Mouse (Mus musculus) heart, adult 2 months (tissue): ENCODE results near the gene Cygb. TPM values are rescaled to one million over a fixed set of nuclear protein-coding genes. Genes with fewer than 3 reads are reported as not detected.

ENCODE experiments used
- DNase-seq, 2 experiments: peaks; one replicate each; pipeline ENCODE4 v3.0.0; 2021
- H3K27ac ChIP-seq: fragments of 200-600 bp; 2 replicates; pipeline ENCODE4 v1.8.1; 2022
- H3K27me3 ChIP-seq: fragments of 200-500 bp; 2 replicates; pipeline ENCODE4 v1.6.1; 2012; ENCODE audit warnings: mild to moderate bottlenecking, low read length, inconsistent platforms, mixed read lengths; ENCODE audit not compliant: control insufficient read depth, insufficient read depth
- H3K36me3 ChIP-seq: fragments of 200-500 bp; 2 replicates; pipeline ENCODE4 v1.6.1; 2012; ENCODE audit warnings: low read length, inconsistent platforms; ENCODE audit not compliant: control insufficient read depth, insufficient read depth
- H3K4me1 ChIP-seq: fragments of 200-500 bp; 2 replicates; pipeline ENCODE4 v1.6.1; 2011; ENCODE audit warnings: low read length; ENCODE audit not compliant: control insufficient read depth, insufficient read depth
- H3K4me3 ChIP-seq: fragments of 200-600 bp; 2 replicates; pipeline ENCODE4 v1.8.1; 2022
- H3K79me2 ChIP-seq: fragments of 200-500 bp; replicated peaks from 2 replicates; pipeline ENCODE4 v1.6.1; 2012; ENCODE audit warnings: mild to moderate bottlenecking, inconsistent platforms, low read length, moderate library complexity, mixed read lengths; ENCODE audit not compliant: control insufficient read depth, insufficient read depth
- H3K9ac ChIP-seq: fragments of 200-500 bp; 2 replicates; pipeline ENCODE4 v1.6.1; 2012; ENCODE audit warnings: low read depth, mild to moderate bottlenecking, control low read depth, inconsistent platforms, low read length, mixed read lengths
- CTCF ChIP-seq: fragments of 200-600 bp; IDR thresholded peaks from 2 replicates; pipeline ENCODE4 v1.8.1; 2022; ENCODE audit warnings: antibody characterized with exemption, mild to moderate bottlenecking, moderate library complexity
- EP300 ChIP-seq: fragments of 200-500 bp; IDR thresholded peaks from 2 replicates; pipeline ENCODE4 v1.6.1; 2011; ENCODE audit warnings: low read depth, low read length, control low read depth; ENCODE audit not compliant: insufficient read depth
- POLR2A ChIP-seq: fragments of 200-500 bp; IDR thresholded peaks from 2 replicates; pipeline ENCODE4 v1.6.1; 2011; ENCODE audit warnings: mild to moderate bottlenecking, low read depth, low read length, control low read depth; ENCODE audit not compliant: insufficient read depth
- WGBS: fragments of 180-500 bp; shearing (Covaris S2); methylation state at CpG from one replicate; pipeline ENCODE4 v1.1.7; 2018; 5-methylcytosine and 5-hydroxymethylcytosine counted together
- intact Hi-C: fragments of 180-260 bp; cut with DNase I; formaldehyde crosslinking; loops from one replicate; pipeline ENCODE4 v1.15.1; 2025
- polyA plus RNA-seq: library from polyadenylated mRNA; depleted of rRNA; stranded (reverse); fragments of >200 nt; gene quantifications from 2 replicates; pipeline ENCODE4 v1.2.3, GENCODE M21; 2012
- total RNA-seq, 2 experiments: library from RNA; stranded (reverse); gene quantifications; 2 replicates each; pipeline ENCODE4 v1.2.3; 2021

Gene Cygb
- total and polyA plus RNA-seq, 3 experiments, result 42.5 to 55.0 (median 50.3) TPM

DNA sequence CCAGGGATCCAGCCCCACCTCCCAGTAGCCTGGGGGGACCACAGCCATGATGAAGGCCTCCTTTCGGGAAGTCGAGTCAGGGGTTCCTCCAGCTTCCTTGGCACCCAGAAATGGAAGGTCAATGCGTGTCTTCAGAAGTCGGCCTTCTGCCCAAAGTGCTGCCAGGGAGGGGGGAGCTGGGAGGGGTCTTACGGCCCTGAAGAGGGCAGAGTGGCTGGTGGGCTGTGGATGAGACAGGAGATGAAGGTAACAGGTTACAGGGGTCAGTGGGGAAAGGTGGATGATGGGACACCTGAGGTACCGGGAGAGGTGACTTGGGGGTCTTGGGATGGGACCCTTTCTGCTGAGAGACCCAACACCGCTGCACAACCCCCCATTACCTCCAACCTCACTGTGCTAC lies 7.3 kb downstream of the Cygb start:
- H3K9ac ChIP-seq, result no peak overlapping the region
- H3K4me1 ChIP-seq, result peaks cover 7% of the 10 kb centered on the region
- WGBS, result 89% methylated on average over 7 of the region's 7 CpGs
- no peaks in the 10 kb centered on the region for H3K36me3 ChIP-seq
- intact Hi-C loops, result no loop called here
- no peak for TF ChIP-seq POLR2A
- no peak for TF ChIP-seq EP300
- no peak for TF ChIP-seq CTCF
- H3K27ac ChIP-seq, result peak overlapping the region; percentile 82
- peak in 1 of 2 experiments; percentile 9 for DNase-seq
- no peaks in the 10 kb centered on the region for H3K27me3 ChIP-seq
- H3K79me2 ChIP-seq, result no peaks in the 10 kb centered on the region
- H3K4me3 ChIP-seq, result no peak overlapping the region

DNA sequence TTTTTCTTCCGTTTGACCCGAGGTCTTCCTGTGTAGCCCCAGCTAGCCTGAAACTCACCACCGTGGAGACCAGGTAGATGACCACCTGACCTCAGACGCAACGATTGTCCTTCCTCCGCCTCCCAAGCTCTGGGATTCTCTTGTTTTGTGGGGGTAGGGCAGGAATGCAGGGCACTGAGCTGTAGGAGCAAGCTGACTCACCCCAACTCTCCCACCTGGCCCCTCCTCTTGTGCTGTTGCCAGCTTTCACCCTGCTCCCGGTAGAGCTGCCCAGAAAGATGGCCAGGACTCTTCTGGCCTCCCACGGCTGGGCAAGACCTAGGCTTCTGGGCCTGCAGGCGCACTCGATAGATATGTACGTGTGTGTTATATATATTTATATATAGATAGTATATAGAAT lies 8.0 kb downstream of the Cygb start:
- intact Hi-C loops, result no loop called here
- Histone ChIP-seq H3K27me3 (no peaks in the 10 kb centered on the region), H3K9ac (no peak overlapping the region), H3K27ac (peak overlapping the region; percentile 82), H3K4me3 (no peak overlapping the region), H3K36me3 (no peaks in the 10 kb centered on the region), H3K4me1 (peaks cover 7% of the 10 kb centered on the region), H3K79me2 (no peaks in the 10 kb centered on the region)
- peak in 1 of 2 experiments; percentile 19 for DNase-seq
- TF ChIP-seq EP300 (no peak), CTCF (no peak), POLR2A (no peak)
- whole genome bisulfite sequencing, result 69% methylated on average over 11 of the region's 11 CpGs

DNA sequence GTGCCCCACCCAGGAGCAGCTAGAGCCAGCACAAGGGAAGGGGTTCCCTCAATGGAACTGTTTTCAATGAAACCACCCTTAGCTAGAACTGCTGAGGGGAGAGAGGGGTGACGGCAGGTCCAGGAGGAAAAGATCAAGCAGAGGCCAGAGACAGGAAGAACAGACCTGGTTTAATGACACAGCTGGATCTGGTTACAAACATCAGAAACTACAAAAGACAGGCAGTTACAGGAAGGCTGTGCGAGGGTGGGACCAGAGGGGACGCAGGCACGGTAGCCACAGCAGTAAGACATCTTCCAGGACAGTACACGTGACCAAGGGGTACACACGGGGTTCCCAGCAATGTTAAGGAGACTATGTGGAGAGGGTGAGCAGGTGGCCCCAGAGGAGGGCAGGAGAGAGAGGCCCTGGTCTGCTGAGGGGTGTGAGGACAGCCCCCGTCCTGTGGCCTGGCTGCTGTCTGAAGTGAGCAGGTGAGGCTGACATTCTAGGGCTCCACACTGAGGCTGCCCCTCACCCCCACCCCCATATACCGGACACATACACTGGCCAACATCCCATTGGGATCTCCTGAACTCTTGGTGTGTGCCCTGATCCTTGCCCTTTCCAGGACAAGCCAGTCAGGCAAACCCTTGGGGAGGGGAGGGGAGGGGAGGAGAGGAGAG lies 8.5 kb downstream of the Cygb start:
- TF ChIP-seq EP300 (no peak), POLR2A (no peak), CTCF (no peak)
- Histone ChIP-seq H3K36me3 (no peaks in the 10 kb centered on the region), H3K27me3 (no peaks in the 10 kb centered on the region), H3K4me1 (peaks cover 7% of the 10 kb centered on the region), H3K4me3 (no peak overlapping the region), H3K27ac (peak overlapping the region; percentile 48), H3K9ac (no peak overlapping the region), H3K79me2 (no peaks in the 10 kb centered on the region)
- WGBS, result 76% methylated on average over 8 of the region's 8 CpGs
- DNase-seq, result peak in 1 of 2 experiments; percentile 5
- intact Hi-C loops, result no loop called here

DNA sequence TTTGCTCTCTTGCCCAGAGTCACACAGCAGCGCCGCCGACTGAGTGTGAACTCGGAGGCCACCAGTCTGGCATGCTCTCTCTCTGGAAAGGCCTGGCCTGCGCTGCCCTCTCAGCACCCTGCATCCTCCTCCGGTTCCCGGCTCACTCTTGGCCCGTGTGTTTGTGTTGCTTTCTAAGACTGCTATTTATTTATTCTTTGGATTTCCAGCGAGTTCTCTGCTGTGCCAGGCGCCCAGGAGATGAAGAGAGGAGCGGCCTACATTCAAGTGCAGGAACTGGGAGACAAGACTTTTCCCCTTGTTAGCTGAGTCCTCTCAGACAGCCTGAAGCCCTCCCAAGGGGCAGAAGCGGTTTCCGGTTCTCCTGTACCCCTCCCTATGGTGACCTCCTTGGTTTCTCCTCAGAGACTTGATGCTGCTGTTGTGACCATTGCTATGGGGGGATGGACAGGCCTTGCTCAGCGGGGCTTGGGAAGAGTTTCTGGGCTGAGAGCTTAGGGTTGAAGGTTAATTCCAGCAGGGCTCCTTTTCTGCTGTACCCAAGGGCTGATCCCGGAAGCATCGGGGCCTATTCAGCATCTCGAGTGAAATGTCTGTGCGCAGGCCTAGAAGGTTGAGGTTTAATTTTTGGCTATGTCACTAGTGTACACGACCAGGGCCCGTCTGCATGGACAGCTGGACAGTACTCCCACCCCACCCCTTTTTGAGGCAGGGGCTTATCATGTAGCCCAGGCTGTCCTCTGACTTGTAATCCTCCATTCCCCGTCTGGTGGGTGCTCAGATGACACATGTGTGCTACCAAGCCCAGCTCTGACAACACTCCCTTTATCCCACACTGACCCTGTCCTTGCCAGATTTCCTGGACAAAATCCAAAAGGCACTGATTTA lies 9.6 kb downstream of the Cygb start:
- no peak overlapping the region for H3K9ac ChIP-seq
- 57% methylated on average over 21 of the region's 21 CpGs for WGBS
- intact Hi-C loops, result loop anchor here (5.0 kb wide), 1 partner anchor 413 kb away; no protein-coding TSS in a partner anchor
- H3K27ac ChIP-seq, result peak overlapping the region; percentile 72
- no peak for TF ChIP-seq POLR2A
- TF ChIP-seq CTCF, result no peak
- TF ChIP-seq EP300, result no peak
- H3K4me3 ChIP-seq, result no peak overlapping the region
- H3K79me2 ChIP-seq, result no peaks in the 10 kb centered on the region
- H3K4me1 ChIP-seq, result peaks cover 7% of the 10 kb centered on the region
- peak; percentile 59 to 62 for DNase-seq
- no peaks in the 10 kb centered on the region for H3K27me3 ChIP-seq
- no peaks in the 10 kb centered on the region for H3K36me3 ChIP-seq

DNA sequence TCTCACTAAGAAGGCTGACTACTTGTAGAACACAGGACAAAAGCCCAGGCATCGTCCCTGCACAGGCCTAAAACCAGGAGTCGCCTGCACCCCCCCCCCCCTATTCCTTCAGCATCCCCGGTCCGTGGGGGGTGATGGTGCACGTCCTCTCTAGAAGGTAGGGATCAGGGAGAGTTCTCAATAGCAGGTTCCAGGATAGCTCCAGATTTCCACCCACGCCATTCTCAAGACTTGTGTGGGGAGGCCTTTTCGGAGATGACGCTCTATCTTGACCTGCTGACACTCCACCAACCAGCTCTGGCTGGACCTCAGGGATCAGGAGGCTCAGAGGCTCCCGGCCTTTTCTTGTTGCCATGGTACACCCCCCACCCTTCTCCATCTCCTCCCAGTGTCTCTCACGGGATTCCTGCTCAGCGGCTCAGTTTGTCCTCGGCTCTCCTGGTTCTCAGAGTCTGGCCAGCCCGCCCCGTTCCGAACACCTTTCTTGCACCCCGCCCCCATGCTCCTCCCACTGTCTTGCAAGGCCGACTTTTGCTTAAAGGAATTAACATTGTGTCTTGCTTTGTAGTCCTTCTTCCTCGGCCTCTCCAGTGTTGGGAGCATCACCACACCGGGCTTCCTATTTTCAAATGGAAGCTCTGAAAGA lies 10.4 kb downstream of the Cygb start:
- WGBS, result 41% methylated on average over 19 of the region's 19 CpGs

More for the DNA sequence above, 10.4 kb downstream of the Cygb start:
- intact Hi-C loops, result loop anchor here (1.0 to 5.0 kb wide), 3 partner anchors 28 to 414 kb away; no protein-coding TSS in a partner anchor
- H3K4me3 ChIP-seq, result no peak overlapping the region
- peak; percentile 46 to 63 for DNase-seq
- H3K36me3 ChIP-seq, result no peaks in the 10 kb centered on the region
- no peaks in the 10 kb centered on the region for H3K27me3 ChIP-seq
- TF ChIP-seq EP300 (no peak), CTCF (no peak), POLR2A (no peak)
- H3K79me2 ChIP-seq, result no peaks in the 10 kb centered on the region
- peak overlapping the region; percentile 72 for H3K27ac ChIP-seq
- no peak overlapping the region for H3K9ac ChIP-seq
- peaks cover 5% of the 10 kb centered on the region for H3K4me1 ChIP-seq
